In genomic region chr19:42722500-42722899, GRCm38 (mm10) we compare ENCODE assay signal across 9 mouse cellular contexts. TPM values are rescaled to one million over a fixed set of nuclear protein-coding genes. Genes with fewer than 3 reads are reported as not detected.
DNase-seq lines count a peak whose midpoint lies in the region; ATAC-seq and TF ChIP-seq lines count a peak whose summit lies in the region.
"Had no signal": no experiment of that assay in that cellular context is flagged by ENCODE, and none has a peak within 500 bp of the region (broad histone marks: within the 10 kb centered on the region; RNA-seq: fewer than 3 reads in every experiment).

No protein-coding gene starts in this region.

- TF ChIP-seq CTCF in kidney, adult 2 months (conservative IDR thresholded peaks at IDR 0.05; ENCODE audit: insufficient read depth, insufficient read length, low read depth, low read length), result no peak; the same call in 1 of the 2 replicates

- H3K4me1 ChIP-seq in kidney, adult 2 months (ENCODE audit: control insufficient read depth, insufficient read depth, low read length), result no peaks in the 10 kb centered on the region
- H3K4me1 ChIP-seq in liver, embryonic 11.5 days (replicated peaks; ENCODE audit: control insufficient read depth, insufficient read depth, low read length), result 0 out of 2 replicates have a peak, but pooled peaks cover 7% of the 10 kb centered on the region

- 9% methylated on average over 2 of the region's 2 CpGs for WGBS in kidney, adult 2 months
- WGBS in liver, embryonic 11.5 days, result 35% methylated on average over 2 of the region's 2 CpGs

- no peak overlapping the region for H3K4me2 ChIP-seq in liver, embryonic 11.5 days
- H3K4me2 ChIP-seq: midbrain, embryonic 11.5 days had no signal

- no peaks in the 10 kb centered on the region for H3K27me3 ChIP-seq in kidney, adult 2 months (replicated peaks; ENCODE audit: control insufficient read depth, insufficient read depth, low read length)
- no peaks in the 10 kb centered on the region; the same call in 1 of the 2 replicates for H3K27me3 ChIP-seq in liver, embryonic 11.5 days (replicated peaks; ENCODE audit: control insufficient read depth, insufficient read depth, low read length)

- ATAC-seq in liver, embryonic 11.5 days (replicated peaks; ENCODE audit: low FRiP score), result 0 out of 2 replicates have a peak, but pooled peaks have one; percentile 12

- no peak overlapping the region for H3K4me3 ChIP-seq in kidney, adult 2 months (ENCODE audit: insufficient read depth, low read depth, low read length)
- H3K4me3 ChIP-seq in liver, embryonic 11.5 days (ENCODE audit: low read depth, low read length), result no peak overlapping the region

- H3K9me3 ChIP-seq in liver, embryonic 11.5 days (ENCODE audit: control insufficient read depth, low read length), result no peaks in the 10 kb centered on the region

- no peak for TF ChIP-seq POLR2A in kidney, adult 2 months (IDR thresholded peaks at IDR 0.05; ENCODE audit: low read depth, low read length)

- intact Hi-C loops in heart, postnatal 14 days (cut with DNase I), result no loop called here

- H3K27ac ChIP-seq in kidney, adult 2 months (ENCODE audit: insufficient read depth, low read depth, low read length), result no peak overlapping the region
- H3K27ac ChIP-seq in liver, embryonic 11.5 days (ENCODE audit: low read depth, low read length), result no peak overlapping the region

- no peaks in the 10 kb centered on the region for H3K36me3 ChIP-seq in kidney, adult 2 months (ENCODE audit: control insufficient read depth, insufficient read depth, low read length)
- no peaks in the 10 kb centered on the region for H3K36me3 ChIP-seq in liver, embryonic 11.5 days (ENCODE audit: control insufficient read depth, insufficient read depth, low read length)

- no peak overlapping the region for H3K9ac ChIP-seq in liver, embryonic 11.5 days (ENCODE audit: low read depth, low read length)

- DNase-seq in kidney, adult 18-20 months, result peak; percentile 39
- DNase-seq in kidney, adult 11 months, result no peak
- peak; percentile 56 for DNase-seq in adrenal gland, postnatal 25 days
- peak; percentile 54 for DNase-seq in kidney, adult 2 months
- DNase-seq in liver, embryonic 11.5 days (ENCODE audit: low spot score), result no peak
- DNase-seq in right cerebral cortex, postnatal 14 days, result no peak
- no peak for DNase-seq in spleen, postnatal 4 days (ENCODE audit: low spot score in 2 of 2)
- no peak for DNase-seq in heart, postnatal 14 days

RNA-seq across cellular contexts. Expression of gene Pyroxd2, which starts 30.1 kb away (rescaled TPM):
- 40.1 and 47.5 TPM in 2 replicates for total RNA-seq in adrenal gland, postnatal 25 days (2021)
- 68.9 and 74.1 TPM in 2 replicates for polyA plus RNA-seq in kidney, adult 2 months (2012; rRNA removed)
- 1.1 and 1.2 TPM in 2 replicates for polyA plus RNA-seq in liver, embryonic 11.5 days (2014; fragmentation: Nextera tagmentation; extraction: Ambion mirVana)
- 1 to 10 TPM; 5.0 to 5.5 TPM for total RNA-seq in heart, postnatal 14 days (2021)

RNA-seq across cellular contexts. Expression of gene Hps1, which starts 57.3 kb away (rescaled TPM):
- 25.2 and 30.3 TPM in 2 replicates for total RNA-seq in adrenal gland, postnatal 25 days (2021)
- polyA plus RNA-seq in kidney, adult 2 months (2012; rRNA removed), result 20.1 and 23.6 TPM in 2 replicates
- 19.5 and 20.8 TPM in 2 replicates for polyA plus RNA-seq in liver, embryonic 11.5 days (2014; fragmentation: Nextera tagmentation; extraction: Ambion mirVana)
- 1 to 10 TPM; 2.0 to 3.6 TPM for total RNA-seq in heart, postnatal 14 days (2021)

Comparison
In these comparisons a context has a peak if more than half of its experiments do, and no peak if none do; other contexts are left out.
1. DNase-seq: peak in kidney, adult 18-20 months (single experiment), adrenal gland, postnatal 25 days (single experiment) and kidney, adult 2 months (single experiment); none in kidney, adult 11 months (single experiment), liver, embryonic 11.5 days (single experiment), right cerebral cortex, postnatal 14 days (single experiment), spleen, postnatal 4 days (0 of 2) and heart, postnatal 14 days (0 of 2).